Mouse (Mus musculus): Measurements from ENCODE around the gene Nradd. TPM values are rescaled to one million over a fixed set of nuclear protein-coding genes. Genes with fewer than 3 reads are reported as not detected.

Gene Nradd
- polyA plus RNA-seq, 1 experiment from 2014 or later, result 38.0 TPM

- no peak overlapping the region for H3K4me3 ChIP-seq
- 95% methylated on average over 12 of the region's 12 CpGs for WGBS
These were observed 35.3 kb upstream of the Nradd start for GRCm38 (mm10) chr9:110659521-110659920.

DNA sequence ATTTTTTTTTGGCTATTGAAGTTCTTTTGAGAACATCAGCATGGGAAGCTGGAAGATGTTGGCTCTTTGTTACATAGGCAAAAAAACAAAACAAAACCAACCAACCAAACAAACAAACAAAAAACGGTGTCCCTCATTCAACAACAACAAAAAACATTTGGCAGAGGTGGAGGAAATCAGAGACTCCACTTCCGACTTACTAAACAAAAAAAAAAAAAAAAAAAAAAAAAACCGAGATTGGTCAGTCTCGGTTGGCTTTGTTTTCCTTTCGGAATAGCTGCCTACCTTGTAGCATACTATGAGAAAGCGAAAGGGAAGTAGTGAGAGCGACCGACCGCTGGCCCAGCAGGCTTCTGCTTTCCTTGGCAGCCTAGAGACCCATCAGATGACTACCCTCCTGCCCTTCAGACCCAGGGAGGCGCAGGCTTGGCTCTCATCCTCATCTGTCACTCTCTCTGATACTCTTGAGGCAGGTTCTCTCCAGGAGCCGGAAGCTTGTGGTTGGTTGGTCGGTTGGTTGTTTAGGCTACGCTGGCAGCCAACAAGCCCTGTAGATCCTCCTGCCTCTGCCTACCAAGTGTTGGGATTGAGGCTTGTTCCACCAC lies 33.3 kb upstream of the Nradd start:
- Histone ChIP-seq H3K4me2 (peak overlapping the region; percentile 73), H3K27ac (peak overlapping the region; percentile 94; the same call in 1 of the 2 replicates), H3K9ac (peak overlapping the region; percentile 80), H3K36me3 (no peaks in the 10 kb centered on the region), H3K4me3 (peak overlapping the region; percentile 64), H3K4me1 (replicated peaks) (peaks cover 51% of the 10 kb centered on the region), H3K9me3 (no peaks in the 10 kb centered on the region), H3K27me3 (peaks cover 12% of the 10 kb centered on the region)
- no peak for ATAC-seq (ENCODE audit: low FRiP score)
- WGBS, result 82% methylated on average over 13 of the region's 13 CpGs

More at GRCm38 (mm10) chr9:110659521-110659920, 35.3 kb upstream of the Nradd start:
- no peaks in the 10 kb centered on the region for H3K36me3 ChIP-seq
- H3K4me1 ChIP-seq (replicated peaks), result peaks cover 42% of the 10 kb centered on the region
- no peaks in the 10 kb centered on the region for H3K27me3 ChIP-seq
- ATAC-seq (ENCODE audit: low FRiP score), result no peak
- no peak overlapping the region for H3K27ac ChIP-seq
- H3K4me2 ChIP-seq, result no peak overlapping the region
- H3K9me3 ChIP-seq, result no peaks in the 10 kb centered on the region
- no peak overlapping the region for H3K9ac ChIP-seq

- ATAC-seq (ENCODE audit: low FRiP score), result peak; percentile 98
- H3K27me3 ChIP-seq, result peaks cover 22% of the 10 kb centered on the region
- peak within 1 kb of the TSS; percentile 73 for H3K4me2 ChIP-seq
- H3K9me3 ChIP-seq, result no peaks in the 10 kb centered on the region
- H3K9ac ChIP-seq, result peak within 1 kb of the TSS; percentile 80
- no peaks in the 10 kb centered on the region for H3K36me3 ChIP-seq
- under 1% methylated on average over 52 of the region's 52 CpGs for WGBS
- peak within 1 kb of the TSS; percentile 94 for H3K27ac ChIP-seq
- peaks cover 59% of the 10 kb centered on the region for H3K4me1 ChIP-seq (replicated peaks)
- H3K4me3 ChIP-seq, result peak within 1 kb of the TSS; percentile 64
These were observed 32.3 kb upstream of the Nradd start, which contains the start of gene Ccdc12 for GRCm38 (mm10) chr9:110656249-110657221. TSS of gene Ccdc12 (plus strand) at chr9:110656503.

DNA sequence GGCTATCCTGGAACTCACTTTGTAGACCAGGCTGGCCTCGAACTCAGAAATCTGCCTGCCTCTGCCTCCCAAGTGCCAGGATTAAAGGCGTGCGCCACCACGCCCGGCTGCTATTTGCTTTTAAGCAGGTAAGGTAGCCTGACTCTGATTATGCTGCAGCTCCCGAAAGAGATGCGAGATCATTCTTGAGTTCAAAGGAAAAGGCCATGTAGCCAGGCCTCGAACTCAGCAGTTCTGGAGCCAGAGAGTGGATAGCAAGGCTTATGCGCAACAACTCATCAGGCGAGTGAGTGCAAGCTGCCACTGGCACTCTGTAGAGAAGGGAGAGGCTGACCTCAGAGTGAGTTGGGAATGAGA lies 31.4 kb upstream of the Nradd start:
- H3K9me3 ChIP-seq, result no peaks in the 10 kb centered on the region
- peaks cover 32% of the 10 kb centered on the region for H3K27me3 ChIP-seq
- 84% methylated on average over 10 of the region's 10 CpGs for WGBS
- peak overlapping the region; percentile 80 for H3K9ac ChIP-seq
- H3K4me1 ChIP-seq (replicated peaks), result peaks cover 61% of the 10 kb centered on the region
- peak overlapping the region; percentile 64 for H3K4me3 ChIP-seq
- peak overlapping the region; percentile 94 for H3K27ac ChIP-seq
- no peaks in the 10 kb centered on the region for H3K36me3 ChIP-seq
- ATAC-seq (ENCODE audit: low FRiP score), result peak; percentile 1; the same call in 1 of the 2 replicates
- peak overlapping the region; percentile 73 for H3K4me2 ChIP-seq

DNA sequence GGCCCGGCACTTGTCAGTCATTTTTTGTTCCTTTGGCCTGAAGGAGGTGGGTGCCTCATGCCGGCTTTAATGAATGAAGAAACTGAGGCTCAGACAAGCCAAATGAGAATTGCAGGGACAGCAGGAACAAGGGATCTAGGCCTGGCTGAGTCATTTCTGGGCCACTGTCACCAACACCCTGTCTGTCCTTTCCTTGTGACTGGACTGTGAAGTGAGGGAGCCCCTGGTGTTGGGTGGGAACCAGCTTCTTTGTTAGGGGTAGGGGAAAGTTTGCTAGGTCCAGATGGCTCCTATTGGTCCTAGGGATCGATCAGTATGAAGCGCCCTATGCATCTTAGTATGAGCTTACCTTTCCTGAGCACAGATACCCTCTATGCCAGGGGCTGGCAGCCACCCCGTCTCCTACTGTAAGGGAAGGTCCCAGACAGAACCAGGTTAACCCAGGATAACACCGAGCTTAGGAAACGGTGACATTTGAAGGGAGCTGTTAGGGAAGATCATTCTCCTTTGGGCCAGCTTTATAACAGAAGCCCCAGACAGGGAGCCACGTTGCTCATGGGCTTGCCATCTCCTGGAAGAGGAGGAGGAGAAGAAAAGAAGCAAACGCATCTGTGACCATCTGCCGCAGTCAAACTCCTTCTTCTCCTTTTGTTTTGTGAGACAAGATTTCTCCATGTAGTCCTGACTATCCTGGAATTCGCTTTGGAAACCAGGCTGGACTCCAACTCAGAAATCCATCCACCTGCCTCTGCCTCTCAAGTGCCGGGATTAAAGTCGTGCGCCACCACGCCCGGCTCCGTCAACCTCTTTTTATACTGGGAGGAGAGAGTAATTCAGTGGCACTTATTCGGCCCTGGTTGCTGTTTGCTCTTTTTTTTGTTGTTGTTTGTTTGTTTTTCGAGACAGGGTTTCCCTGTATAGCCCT lies 30.7 kb upstream of the Nradd start:
- Histone ChIP-seq H3K4me1 (replicated peaks) (peaks cover 68% of the 10 kb centered on the region), H3K4me2 (peak overlapping the region; percentile 98), H3K27ac (0 out of 2 replicates have a peak overlapping the region, but pooled peaks have one; percentile 5), H3K9me3 (no peaks in the 10 kb centered on the region), H3K4me3 (peak overlapping the region; percentile 69), H3K36me3 (no peaks in the 10 kb centered on the region), H3K9ac (peak overlapping the region; percentile 77; the same call in 1 of the 2 replicates), H3K27me3 (peaks cover 32% of the 10 kb centered on the region)
- no peak for ATAC-seq (ENCODE audit: low FRiP score)
- 83% methylated on average over 19 of the region's 19 CpGs for WGBS

DNA sequence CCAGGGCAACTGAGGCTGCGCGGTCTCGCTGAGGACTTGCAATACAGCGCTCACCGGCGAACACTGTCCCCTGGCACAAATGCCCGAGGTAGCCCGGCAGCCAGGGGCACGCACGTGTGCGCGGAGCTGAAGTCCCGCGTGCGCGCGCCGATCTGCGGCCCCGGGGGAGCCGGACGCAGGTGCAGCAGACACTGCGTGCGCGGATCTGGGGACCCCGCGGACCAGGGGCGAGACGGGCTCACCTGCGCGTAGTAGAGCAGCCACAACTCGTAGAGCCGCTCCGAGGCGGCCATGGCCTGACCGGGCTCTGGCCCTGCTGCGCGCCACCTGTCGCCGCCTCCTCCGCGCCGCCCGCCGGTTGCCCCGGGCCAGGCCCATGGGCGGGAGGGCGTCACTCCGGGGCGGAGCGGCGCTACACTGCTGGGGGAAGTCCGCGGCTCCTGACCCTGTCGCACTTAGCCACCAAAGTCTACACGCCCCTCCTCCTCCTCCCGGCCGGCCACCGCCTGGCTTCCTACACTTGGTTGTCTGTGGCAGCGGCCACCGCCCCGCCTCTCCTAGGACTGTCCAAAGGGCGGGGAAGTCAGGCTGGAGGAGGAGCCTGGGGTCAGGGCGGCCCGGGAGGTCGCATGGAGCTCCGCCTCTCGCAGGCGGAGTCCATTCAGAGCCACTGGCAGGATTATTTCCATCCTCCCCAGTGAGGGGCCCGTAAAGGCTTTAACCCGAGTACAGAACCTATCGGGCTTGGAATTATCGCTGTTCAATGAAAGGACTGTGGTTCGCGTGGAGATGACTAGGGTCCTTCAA lies 29.6 kb upstream of the Nradd start, which contains the start of gene Nbeal2:
TSS of gene Nbeal2 (minus strand) at position 507 of the 807 bp plus-strand sequence.
- peaks cover 32% of the 10 kb centered on the region for H3K27me3 ChIP-seq
- peak within 1 kb of the TSS; percentile 98 for H3K4me2 ChIP-seq
- H3K9me3 ChIP-seq, result no peaks in the 10 kb centered on the region
- 0 out of 2 replicates have a peak within 1 kb of the TSS, but pooled peaks have one; percentile 5 for H3K27ac ChIP-seq
- peak within 1 kb of the TSS; percentile 69 for H3K4me3 ChIP-seq
- peaks cover 73% of the 10 kb centered on the region for H3K4me1 ChIP-seq (replicated peaks)
- no peaks in the 10 kb centered on the region for H3K36me3 ChIP-seq
- WGBS, result under 1% methylated on average over 74 of the region's 75 CpGs
- ATAC-seq (ENCODE audit: low FRiP score), result peak; percentile 47
- H3K9ac ChIP-seq, result peak within 1 kb of the TSS; percentile 77

- Histone ChIP-seq H3K4me2 (peak overlapping the region; percentile 98), H3K9me3 (no peaks in the 10 kb centered on the region), H3K27me3 (peaks cover 32% of the 10 kb centered on the region), H3K27ac (no peak overlapping the region), H3K4me3 (peak overlapping the region; percentile 69), H3K4me1 (replicated peaks) (peaks cover 70% of the 10 kb centered on the region), H3K36me3 (no peaks in the 10 kb centered on the region), H3K9ac (peak overlapping the region; percentile 77)
- no peak for ATAC-seq (ENCODE audit: low FRiP score)
- WGBS, result 24% methylated on average over 14 of the region's 14 CpGs
These were observed 28.9 kb upstream of the Nradd start for GRCm38 (mm10) chr9:110652963-110653654.

DNA sequence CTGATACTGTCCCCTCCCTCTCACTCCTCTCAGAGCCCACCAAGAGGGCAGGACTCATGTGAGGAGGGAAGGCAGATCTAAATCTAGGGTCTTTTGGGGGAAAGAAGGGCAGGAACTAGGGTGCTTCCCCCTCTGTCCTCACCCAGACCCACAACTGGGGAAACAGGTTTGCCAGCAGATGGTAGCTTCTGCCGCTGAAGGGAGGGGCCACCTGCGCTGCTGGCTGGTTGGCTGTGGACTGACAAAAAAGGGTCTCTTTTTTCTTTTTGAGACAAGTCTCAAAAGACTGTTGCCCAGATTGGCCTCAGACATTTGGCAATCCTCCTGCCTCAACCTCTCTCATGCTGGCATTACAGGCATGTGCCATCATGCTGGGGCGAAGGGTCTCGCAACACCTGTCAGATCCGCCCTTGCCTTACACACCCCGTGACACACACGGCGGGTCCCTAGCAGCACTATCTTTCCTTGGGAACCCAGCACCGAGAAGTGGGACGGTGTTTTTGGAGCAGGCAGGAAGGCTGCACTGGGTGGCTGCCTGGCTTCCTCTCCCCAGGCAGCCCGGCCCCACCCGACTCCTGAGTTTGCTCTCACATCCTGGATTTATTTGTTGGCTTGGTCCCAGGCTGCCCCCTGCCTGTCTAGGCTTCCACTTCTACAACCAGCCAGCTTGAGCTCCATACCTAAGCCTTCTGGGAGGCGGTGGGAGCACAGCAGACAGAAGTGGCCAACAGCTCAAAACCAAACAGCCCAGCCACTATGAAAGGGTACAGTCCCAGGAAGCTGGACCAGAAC lies 27.9 kb upstream of the Nradd start:
- WGBS, result 44% methylated on average over 13 of the region's 13 CpGs
- Histone ChIP-seq H3K9me3 (no peaks in the 10 kb centered on the region), H3K4me2 (peak overlapping the region; percentile 98), H3K36me3 (no peaks in the 10 kb centered on the region), H3K4me3 (no peak overlapping the region), H3K27me3 (peaks cover 32% of the 10 kb centered on the region), H3K4me1 (replicated peaks) (peaks cover 60% of the 10 kb centered on the region), H3K9ac (peak overlapping the region; percentile 46; the same call in 1 of the 2 replicates), H3K27ac (no peak overlapping the region)
- no peak for ATAC-seq (ENCODE audit: low FRiP score)

- peaks cover 48% of the 10 kb centered on the region for H3K4me1 ChIP-seq (replicated peaks)
- H3K27ac ChIP-seq, result peak overlapping the region; percentile 63
- peaks cover 32% of the 10 kb centered on the region for H3K27me3 ChIP-seq
- H3K9me3 ChIP-seq, result no peaks in the 10 kb centered on the region
- ATAC-seq (ENCODE audit: low FRiP score), result no peak
- no peak overlapping the region for H3K4me3 ChIP-seq
- H3K9ac ChIP-seq, result no peak overlapping the region
- H3K36me3 ChIP-seq, result no peaks in the 10 kb centered on the region
- H3K4me2 ChIP-seq, result no peak overlapping the region
These were observed 25.5 kb upstream of the Nradd start for GRCm38 (mm10) chr9:110649775-110650174.

- 83% methylated on average over 9 of the region's 9 CpGs for WGBS
- Histone ChIP-seq H3K4me1 (replicated peaks) (peaks cover 15% of the 10 kb centered on the region), H3K27ac (no peak overlapping the region), H3K4me2 (no peak overlapping the region), H3K9ac (no peak overlapping the region), H3K36me3 (no peaks in the 10 kb centered on the region), H3K27me3 (no peaks in the 10 kb centered on the region), H3K4me3 (no peak overlapping the region), H3K9me3 (no peaks in the 10 kb centered on the region)
- no peak for ATAC-seq (ENCODE audit: low FRiP score)
These were observed 21.0 kb upstream of the Nradd start for GRCm38 (mm10) chr9:110645219-110645618.

Measured in hindbrain, embryonic 13.5 days (tissue).